Mouse (Mus musculus) gastrocnemius, postnatal 10 days (tissue): ENCODE measurements around the gene Fzd1. TPM values are rescaled to one million over a fixed set of nuclear protein-coding genes. Genes with fewer than 3 reads are reported as not detected.

Experiments
- DNase-seq: peaks from one replicate; pipeline ENCODE4 v3.0.0; 2021; ENCODE audit warnings: mixed read lengths
- microRNA-seq, 2 experiments: library from miRNA; unstranded; fragments of <30 nt; microRNA quantifications; one replicate each; pipeline ENCODE4 v1.2.0; 2021
- total RNA-seq, 2 experiments: library from RNA; stranded (reverse); gene quantifications; 2 replicates each; pipeline ENCODE4 v1.2.3; 2021

Fzd1 gene
- total RNA-seq, 2 experiments from 2014 or later: 12.3 to 13.3 TPM

DNA sequence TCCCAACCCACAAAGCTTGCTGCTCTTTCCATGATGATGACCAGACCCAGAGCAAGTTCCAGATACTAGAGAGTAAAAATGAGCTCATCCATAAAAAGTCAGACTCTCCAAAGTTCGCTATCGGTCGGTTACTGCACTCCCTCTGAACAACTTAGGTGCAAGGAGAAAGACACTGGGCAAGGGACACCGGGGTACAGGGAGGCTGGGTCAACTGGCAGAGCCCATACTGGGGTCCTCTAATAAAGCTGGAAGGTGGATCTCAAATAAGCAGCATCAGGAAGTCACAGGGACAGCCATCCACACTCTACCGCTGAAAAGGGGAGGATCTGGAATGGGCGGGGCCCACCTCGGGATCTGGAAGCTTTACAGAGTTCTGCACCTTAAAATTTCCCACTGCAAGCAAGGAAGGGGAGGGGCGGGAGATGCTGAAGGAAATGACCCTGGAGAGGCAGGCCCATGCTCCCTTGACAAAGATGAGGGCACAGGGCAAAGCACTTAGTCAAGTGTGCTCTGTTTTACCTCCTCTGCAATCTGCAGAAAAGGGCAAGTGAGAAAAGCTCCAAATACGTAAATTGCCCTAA is 3.0 kb downstream of the Fzd1 start:
- DNase-seq: no peak

DNA sequence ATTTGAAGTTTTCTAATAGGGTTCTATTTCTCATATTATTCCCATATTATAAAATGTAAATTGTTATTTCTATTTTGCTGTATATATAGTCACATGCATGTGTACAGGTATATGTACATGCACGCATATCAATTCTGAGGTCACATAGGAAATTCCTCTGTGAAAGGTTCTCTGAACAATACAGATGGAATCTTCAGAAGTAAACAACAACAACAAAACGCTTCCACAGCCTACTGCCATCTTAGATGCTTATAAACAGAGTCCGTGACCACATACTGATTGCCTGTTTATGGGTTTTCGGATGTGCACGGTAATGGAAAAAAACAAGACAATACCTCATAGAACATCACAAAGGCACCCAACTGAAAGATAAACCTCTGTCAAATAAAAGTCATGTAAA is 4.7 kb downstream of the Fzd1 start:
- DNase-seq: no peak

DNA sequence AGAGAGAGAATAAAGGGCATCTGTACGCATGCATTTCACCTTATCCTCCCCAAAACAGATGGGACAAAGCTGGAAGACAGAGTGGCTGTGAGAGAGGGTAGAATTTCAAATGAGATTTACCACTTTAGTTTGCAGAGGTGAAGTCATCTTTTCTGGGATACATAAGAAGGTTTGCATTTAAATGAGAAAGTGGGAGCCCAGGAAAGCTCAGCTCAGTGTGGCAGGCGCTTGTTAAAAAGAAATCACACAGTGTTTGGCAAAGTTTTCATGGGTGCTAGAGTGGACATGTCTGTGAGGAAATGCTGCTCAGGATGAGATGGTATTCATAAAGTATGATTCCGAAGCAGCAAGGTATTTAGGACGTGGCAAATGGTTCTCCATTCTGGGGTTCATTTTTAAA is 15.1 kb downstream of the Fzd1 start:
- no peak for DNase-seq

GRCm38 (mm10) chr5:4737013-4737412 is 20.8 kb downstream of the Fzd1 start:
- no peak for DNase-seq

- DNase-seq: no peak
Measured at GRCm38 (mm10) chr5:4735461-4735860, 22.4 kb downstream of the Fzd1 start.

GRCm38 (mm10) chr5:4733239-4733638 is 24.6 kb downstream of the Fzd1 start:
- no peak for DNase-seq

GRCm38 (mm10) chr5:4732241-4733229 is 25.3 kb downstream of the Fzd1 start:
- DNase-seq: no peak

GRCm38 (mm10) chr5:4731743-4732215 is 26.1 kb downstream of the Fzd1 start:
- no peak for DNase-seq

- no peak for DNase-seq
Measured at GRCm38 (mm10) chr5:4731064-4731463, 26.8 kb downstream of the Fzd1 start.

Small RNA genes within 50 kb of the gene (microRNA-seq; reads per million reads assigned to microRNA genes)
- 0 reads per million in 2 experiments for gene Gm44483
